Mouse (Mus musculus): ENCODE measurements around the gene Akr1a1.
A peak's percentile ranks its signal among the peaks of the same experiment; 100 is the strongest.

Gene Akr1a1

GRCm38 (mm10) chr4:116655658-116656057, 4.2 kb upstream of the Akr1a1 start:
- DNase-seq: no peak

GRCm38 (mm10) chr4:116655100-116655499, 3.6 kb upstream of the Akr1a1 start:
- DNase-seq: no peak

GRCm38 (mm10) chr4:116653228-116653627, 1.7 kb upstream of the Akr1a1 start:
- no peak for DNase-seq

- no peak for DNase-seq
Measured at GRCm38 (mm10) chr4:116651797-116652135, 286 bp upstream of the Akr1a1 start.

- DNase-seq: no peak
Measured at GRCm38 (mm10) chr4:116650365-116650764, 1.1 kb downstream of the Akr1a1 start.

- no peak for DNase-seq
Measured at GRCm38 (mm10) chr4:116649411-116649810, 2.1 kb downstream of the Akr1a1 start.

GRCm38 (mm10) chr4:116645624-116646023, 5.9 kb downstream of the Akr1a1 start:
- DNase-seq: no peak

- peak; percentile 56 for DNase-seq
Measured at GRCm38 (mm10) chr4:116644326-116644725, 7.2 kb downstream of the Akr1a1 start.

GRCm38 (mm10) chr4:116642071-116642470, 9.4 kb downstream of the Akr1a1 start:
- no peak for DNase-seq

GRCm38 (mm10) chr4:116638821-116639220, 12.7 kb downstream of the Akr1a1 start:
- no peak for DNase-seq

- DNase-seq: no peak
Measured at GRCm38 (mm10) chr4:116635197-116635596, 16.3 kb downstream of the Akr1a1 start.

GRCm38 (mm10) chr4:116627722-116628662, 23.5 kb downstream of the Akr1a1 start, which contains the start of gene Nasp:
Gene Nasp (minus strand): TSS chr4:116627941.
- DNase-seq: peak; percentile 73

GRCm38 (mm10) chr4:116627359-116627716, 24.1 kb downstream of the Akr1a1 start:
- DNase-seq: peak; percentile 92

GRCm38 (mm10) chr4:116626658-116627358, 24.7 kb downstream of the Akr1a1 start:
- peak; percentile 89 for DNase-seq

- no peak for DNase-seq
Measured at GRCm38 (mm10) chr4:116624831-116625230, 26.6 kb downstream of the Akr1a1 start.

- no peak for DNase-seq
Measured at GRCm38 (mm10) chr4:116615237-116615636, 36.2 kb downstream of the Akr1a1 start.

- no peak for DNase-seq
Measured at GRCm38 (mm10) chr4:116612621-116613020, 38.9 kb downstream of the Akr1a1 start.

- DNase-seq: peak; percentile 71
Measured at GRCm38 (mm10) chr4:116596978-116597881, 54.2 kb downstream of the Akr1a1 start.

- DNase-seq: no peak
Measured at GRCm38 (mm10) chr4:116596379-116596778, 55.1 kb downstream of the Akr1a1 start, which contains the start of gene Ccdc17. Gene Ccdc17 (plus strand): TSS chr4:116596654.

- no peak for DNase-seq
Measured at GRCm38 (mm10) chr4:116595793-116596192, 55.7 kb downstream of the Akr1a1 start.

Data from thymus, postnatal 4 days (tissue).